Comparison of ENCODE assay signal across 10 mouse cellular contexts in genomic region chrX:6779969-6780539, GRCm38 (mm10). TPM values are rescaled to one million over a fixed set of nuclear protein-coding genes. Genes with fewer than 3 reads are reported as not detected.
A peak's percentile ranks its signal among the peaks of the same experiment; 100 is the strongest.
DNase-seq lines count a peak whose midpoint lies in the region; ATAC-seq lines count a peak whose summit lies in the region.
"Had no signal": no experiment of that assay in that cellular context is flagged by ENCODE, and none has a peak within 500 bp of the region (broad histone marks: within the 10 kb centered on the region; RNA-seq: fewer than 3 reads in every experiment).

No protein-coding gene starts in this region.

- no peak overlapping the region for H3K27ac ChIP-seq in liver, embryonic 12.5 days
- H3K27ac ChIP-seq in hindbrain, embryonic 14.5 days: no peak overlapping the region
- no peak overlapping the region for H3K27ac ChIP-seq in midbrain, embryonic 16.5 days (ENCODE audit: low read length)
- H3K27ac ChIP-seq: heart, adult 2 months had no signal

- DNase-seq in cerebellum, postnatal 10 days: peak; percentile 0 to 2
- no peak for DNase-seq in cerebellum, adult 9-10 months
- DNase-seq in liver: no peak
- no peak for DNase-seq in hindbrain, embryonic 14.5 days (ENCODE audit: low spot score)
- no peak for DNase-seq in gastrocnemius, postnatal 14 days
- DNase-seq in natural killer cell, adult 2 months (ENCODE audit: low spot score in 2 of 2): no peak

- no peaks in the 10 kb centered on the region for H3K36me3 ChIP-seq in liver, embryonic 12.5 days
- H3K36me3 ChIP-seq in hindbrain, embryonic 14.5 days (replicated peaks; ENCODE audit: control insufficient read depth, insufficient read depth): no peaks in the 10 kb centered on the region
- H3K36me3 ChIP-seq in midbrain, embryonic 16.5 days (ENCODE audit: control insufficient read depth, insufficient read depth, low read length): no peaks in the 10 kb centered on the region

- no peak overlapping the region for H3K4me3 ChIP-seq in liver, embryonic 12.5 days
- peak overlapping the region; percentile 23 for H3K4me3 ChIP-seq in hindbrain, embryonic 14.5 days (replicated peaks; ENCODE audit: low read length)
- H3K4me3 ChIP-seq in midbrain, embryonic 16.5 days (ENCODE audit: low read depth, low read length): peak overlapping the region; percentile 32
- H3K4me3 ChIP-seq: heart, adult 2 months had no signal

- no peaks in the 10 kb centered on the region for H3K4me1 ChIP-seq in liver, embryonic 12.5 days
- H3K4me1 ChIP-seq in hindbrain, embryonic 14.5 days (replicated peaks; ENCODE audit: control insufficient read depth, insufficient read depth, low read length): no peaks in the 10 kb centered on the region
- peaks cover 3% of the 10 kb centered on the region; the same call in 1 of the 2 replicates for H3K4me1 ChIP-seq in midbrain, embryonic 16.5 days (ENCODE audit: control insufficient read depth, insufficient read depth, low read length)

- intact Hi-C loops in gastrocnemius, postnatal 14 days (cut with DNase I; ENCODE audit: low total_unique reads): no loop called here

- ATAC-seq in liver, embryonic 12.5 days: no peak
- no peak for ATAC-seq in hindbrain, embryonic 14.5 days (ENCODE audit: low FRiP score)
- ATAC-seq in midbrain, embryonic 16.5 days: peak; percentile 65
- ATAC-seq: lung, postnatal 0 days had no signal

- no peak overlapping the region for H3K9ac ChIP-seq in liver, embryonic 12.5 days
- no peak overlapping the region for H3K9ac ChIP-seq in hindbrain, embryonic 14.5 days
- no peak overlapping the region for H3K9ac ChIP-seq in midbrain, embryonic 16.5 days (ENCODE audit: low read depth, low read length)

- 13% methylated on average over 16 of the region's 16 CpGs for WGBS in liver, embryonic 12.5 days (ENCODE audit: insufficient replicate concordance)
- 21% methylated on average over 16 of the region's 16 CpGs for WGBS in hindbrain, embryonic 14.5 days
- 23% methylated on average over 15 of the region's 16 CpGs for WGBS in midbrain, embryonic 16.5 days

- peaks cover 32% of the 10 kb centered on the region for H3K27me3 ChIP-seq in liver, embryonic 12.5 days (replicated peaks)
- H3K27me3 ChIP-seq in hindbrain, embryonic 14.5 days (ENCODE audit: control insufficient read depth, insufficient read depth, low read length): peaks cover 15% of the 10 kb centered on the region
- no peaks in the 10 kb centered on the region; the same call in 1 of the 2 replicates for H3K27me3 ChIP-seq in midbrain, embryonic 16.5 days (ENCODE audit: control insufficient read depth, insufficient read depth, low read depth, low read length)

- H3K9me3 ChIP-seq in liver, embryonic 12.5 days (replicated peaks): no peaks in the 10 kb centered on the region
- H3K9me3 ChIP-seq in hindbrain, embryonic 14.5 days (ENCODE audit: control insufficient read depth, low read length): no peaks in the 10 kb centered on the region
- H3K9me3 ChIP-seq in midbrain, embryonic 16.5 days (replicated peaks; ENCODE audit: control insufficient read depth, low read length, poor library complexity, severe bottlenecking): no peaks in the 10 kb centered on the region

- 0 out of 2 replicates have a peak overlapping the region, but pooled peaks have one; percentile 25 for H3K4me2 ChIP-seq in liver, embryonic 12.5 days
- H3K4me2 ChIP-seq in hindbrain, embryonic 14.5 days (replicated peaks): peak overlapping the region; percentile 45
- H3K4me2 ChIP-seq in midbrain, embryonic 16.5 days (ENCODE audit: low read length): peak overlapping the region; percentile 55

RNA-seq across cellular contexts. Expression of gene Dgkk, which starts 0.9 kb away (rescaled TPM):
- 0.62 and 0.90 TPM in 2 replicates for polyA plus RNA-seq in liver, embryonic 12.5 days (2016; fragmentation: Nextera tagmentation; extraction: Ambion mirVana)
- 3.9 and 5.7 TPM in 2 replicates for polyA plus RNA-seq in hindbrain, embryonic 14.5 days (2014; fragmentation: Nextera tagmentation; extraction: Ambion mirVana)
- 2.0 and 2.7 TPM in 2 replicates for polyA plus RNA-seq in midbrain, embryonic 16.5 days (2015; fragmentation: Nextera tagmentation; extraction: Ambion mirVana)
- total RNA-seq in gastrocnemius, postnatal 14 days (2021): under 1 TPM in 1 of 2 experiments, not detected in 1; 0.08 TPM
- polyA plus RNA-seq: heart, adult 2 months had no signal

Comparison
In these comparisons a context has a peak if more than half of its experiments do, and no peak if none do; other contexts are left out.
1. DNase-seq: peak in cerebellum, postnatal 10 days (2 of 2); none in cerebellum, adult 9-10 months (single experiment), liver (single experiment), hindbrain, embryonic 14.5 days (single experiment), gastrocnemius, postnatal 14 days (single experiment) and natural killer cell, adult 2 months (0 of 2).
2. Peak in every context shown above with its lines, with median percentiles within 50 percentile points of each other: H3K4me2 ChIP-seq.